ENCODE assay signal across 28 mouse cellular contexts in the genomic region with DNA sequence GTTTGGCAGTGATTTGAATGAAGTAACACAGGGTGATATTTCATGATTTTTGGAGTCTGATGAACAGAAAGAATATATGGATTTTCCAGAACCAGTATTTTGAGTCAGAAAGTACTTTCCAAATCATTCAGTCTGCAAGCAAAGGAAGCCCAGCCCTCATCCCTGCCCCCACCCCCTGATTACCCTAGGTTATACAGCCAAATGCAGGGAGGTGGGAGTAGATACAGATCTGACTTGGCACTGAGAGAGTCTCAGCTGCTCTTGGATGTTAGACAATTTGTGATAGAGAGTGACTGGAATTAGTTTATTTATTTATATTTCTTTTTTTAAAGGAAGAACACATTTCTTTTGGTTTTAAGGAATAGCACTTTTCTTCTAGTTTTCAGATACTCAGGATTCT.
"Had no signal": no experiment of that assay in that cellular context is flagged by ENCODE, and none has a peak within 500 bp of the region (broad histone marks: within the 10 kb centered on the region; RNA-seq: fewer than 3 reads in every experiment).

No protein-coding gene starts in this region.

- H3K9me3 ChIP-seq: heart, embryonic 13.5 days; heart, embryonic 15.5 days; hindbrain, embryonic 13.5 days; hindbrain, embryonic 15.5 days; kidney, embryonic 15.5 days; limb, embryonic 10.5 days; limb, embryonic 12.5 days; liver, embryonic 13.5 days; liver, embryonic 15.5 days had no signal

- H3K36me3 ChIP-seq: heart, embryonic 13.5 days; heart, embryonic 15.5 days; hindbrain, embryonic 13.5 days; hindbrain, embryonic 15.5 days; kidney, embryonic 15.5 days; limb, embryonic 10.5 days; limb, embryonic 12.5 days; liver, embryonic 13.5 days; liver, embryonic 15.5 days had no signal

- H3K4me2 ChIP-seq: heart, embryonic 11.5 days; heart, embryonic 13.5 days; heart, embryonic 15.5 days; hindbrain, embryonic 13.5 days; hindbrain, embryonic 15.5 days; kidney, embryonic 15.5 days; limb, embryonic 12.5 days; liver, embryonic 11.5 days; liver, embryonic 13.5 days; liver, embryonic 15.5 days had no signal

- H3K9ac ChIP-seq: heart, embryonic 13.5 days; heart, embryonic 15.5 days; hindbrain, embryonic 13.5 days; hindbrain, embryonic 15.5 days; kidney, embryonic 15.5 days; limb, embryonic 12.5 days; liver, embryonic 13.5 days; liver, embryonic 15.5 days; liver, postnatal 0 days had no signal

- H3K4me1 ChIP-seq: hindbrain, embryonic 13.5 days; hindbrain, embryonic 15.5 days; kidney, embryonic 15.5 days; limb, embryonic 12.5 days; liver, embryonic 13.5 days; liver, embryonic 15.5 days had no signal

- H3K4me3 ChIP-seq: heart, adult 2 months; heart, embryonic 13.5 days; heart, embryonic 15.5 days; hindbrain, embryonic 13.5 days; hindbrain, embryonic 15.5 days; kidney, embryonic 15.5 days; left cerebral cortex, adult 2 months; limb, embryonic 10.5 days; limb, embryonic 12.5 days; liver, embryonic 13.5 days; liver, embryonic 15.5 days had no signal

- H3K27me3 ChIP-seq: heart, embryonic 13.5 days; heart, embryonic 15.5 days; hindbrain, embryonic 13.5 days; hindbrain, embryonic 15.5 days; kidney, embryonic 15.5 days; limb, embryonic 12.5 days; liver, embryonic 13.5 days; liver, embryonic 15.5 days had no signal

- DNase-seq: gastrocnemius, postnatal 14 days; gastrocnemius, postnatal 36 days; heart, adult 11 months; heart, adult 2 months; heart, postnatal 14 days; heart, postnatal 36 days; kidney, adult 11 months; kidney, adult 2 months; kidney, adult 9 months; kidney, postnatal 14 days; kidney, postnatal 36 days; liver; liver, embryonic 13.5 days; liver, postnatal 0 days had no signal

- H3K27ac ChIP-seq: heart, adult 2 months; heart, embryonic 13.5 days; heart, embryonic 15.5 days; hindbrain, embryonic 13.5 days; hindbrain, embryonic 15.5 days; hindbrain, postnatal 0 days; kidney, embryonic 15.5 days; kidney, postnatal 0 days; left cerebral cortex, adult 2 months; limb, embryonic 10.5 days; limb, embryonic 12.5 days; liver, embryonic 13.5 days; liver, embryonic 15.5 days had no signal

- ATAC-seq: hindbrain, postnatal 0 days; intestine, embryonic 16.5 days; liver, postnatal 0 days had no signal
